Mouse (Mus musculus): ENCODE data around the gene Rapgef3.

DNA sequence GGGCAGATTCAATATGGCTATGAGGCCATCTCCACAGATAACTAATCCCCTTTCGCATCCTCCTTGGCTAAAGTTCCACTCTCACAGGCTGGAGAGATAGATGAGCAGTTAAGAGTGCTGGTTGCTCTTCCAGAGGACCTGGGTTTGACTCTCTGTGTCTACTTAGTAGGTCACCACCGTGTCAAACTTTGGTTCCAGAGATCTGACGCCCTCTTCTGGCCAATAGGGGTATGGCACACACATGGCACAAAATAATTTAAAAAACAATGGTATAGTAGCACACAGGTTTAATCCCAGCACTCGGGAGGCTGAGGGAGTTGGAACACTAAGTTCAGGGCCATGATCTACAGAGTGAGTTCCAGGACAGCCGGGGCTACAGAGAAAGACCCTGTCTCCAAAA lies 26.5 kb upstream of the Rapgef3 start:
- TF ChIP-seq CTCF (IDR thresholded peaks at IDR 0.05; ENCODE audit: extremely low read depth, insufficient read depth, low read length) (0 out of 2 replicates have a peak, but pooled peaks have one; percentile 26), POLR2A (IDR thresholded peaks at IDR 0.05; ENCODE audit: extremely low read depth, insufficient read depth, low read length) (no peak)
